Mouse (Mus musculus): ENCODE results near the gene Jph2. TPM values are rescaled to one million over a fixed set of nuclear protein-coding genes. Genes with fewer than 3 reads are reported as not detected.

The Jph2 gene
- not detected for total RNA-seq (2023)

DNA sequence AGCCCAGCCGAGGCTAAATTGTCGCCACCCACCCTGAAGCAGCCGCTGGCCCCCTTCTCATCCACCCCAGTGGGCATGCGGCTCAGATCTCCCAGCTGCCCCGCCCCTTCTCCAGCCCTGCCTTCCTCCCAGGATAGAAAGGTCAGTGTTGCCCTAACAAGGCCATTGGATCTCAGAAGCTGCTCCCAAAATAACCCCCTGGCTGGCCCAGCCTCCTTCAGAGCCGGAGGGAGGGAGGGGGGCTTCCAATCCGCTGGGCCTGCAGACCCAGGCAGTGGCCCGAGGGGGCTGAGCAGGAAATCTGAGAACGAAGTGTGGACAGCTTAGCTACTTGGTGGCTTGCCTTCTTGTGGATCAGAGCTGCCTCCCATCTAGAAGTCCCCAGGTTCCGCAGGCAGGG is at the start of gene Jph2:
Jph2 (minus strand) TSS at position 89 of the 400 bp plus-strand sequence.

GRCm38 (mm10) chr2:163438246-163438618 is 40.4 kb upstream of the Jph2 start, which contains the start of gene Gdap1l1:
Gene Gdap1l1 (plus strand): TSS chr2:163438476.

GRCm38 (mm10) chr2:163424597-163424996 is 26.8 kb upstream of the Jph2 start, which contains the start of gene Oser1:
Gene Oser1 (minus strand): TSS chr2:163424697.

Other genes with a start within 250 kb of the Jph2 start
- gene Tox2, start 194.9 kb downstream of the Jph2 start, total RNA-seq (2023), result 1.4 TPM
- 153 TPM for gene Oser1, start 26.7 kb upstream of the Jph2 start, total RNA-seq (2023)
- not detected for gene Gdap1l1, start 40.5 kb upstream of the Jph2 start, total RNA-seq (2023)
- gene Fitm2, start 74.6 kb upstream of the Jph2 start, total RNA-seq (2023), result 4.0 TPM
- gene R3hdml, start 94.3 kb upstream of the Jph2 start, total RNA-seq (2023), result not detected
- gene Hnf4a, start 108.8 kb upstream of the Jph2 start, total RNA-seq (2023), result not detected
- gene Ttpal, start 204.3 kb upstream of the Jph2 start, total RNA-seq (2023), result 67.8 TPM
- gene Serinc3, start 247.1 kb upstream of the Jph2 start, total RNA-seq (2023), result 625 TPM